In the genomic region with DNA sequence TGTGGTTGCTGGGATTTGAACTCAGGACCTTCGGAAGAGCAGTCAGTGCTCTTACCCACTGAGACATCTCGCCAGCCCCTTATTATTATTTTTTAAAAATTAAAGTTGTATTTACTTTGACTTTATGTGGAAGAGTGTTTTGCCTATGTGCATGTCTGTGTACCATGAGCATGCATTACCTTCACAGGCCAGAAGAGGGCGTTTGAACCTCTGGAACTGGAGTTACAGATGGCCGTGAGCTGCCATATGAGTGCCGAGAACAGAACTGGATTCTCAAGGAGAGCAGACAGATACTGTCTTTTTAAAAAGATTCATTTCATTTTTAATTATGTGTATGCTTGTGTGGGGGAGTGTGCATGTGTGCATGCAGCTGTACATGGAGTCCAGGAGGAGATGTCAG, we compare ENCODE assay signal across 11 mouse cellular contexts. TPM values are rescaled to one million over a fixed set of nuclear protein-coding genes. Genes with fewer than 3 reads are reported as not detected.
A peak's percentile ranks its signal among the peaks of the same experiment; 100 is the strongest.
DNase-seq lines count a peak whose midpoint lies in the region; ATAC-seq and TF ChIP-seq lines count a peak whose summit lies in the region.
"Had no signal": no experiment of that assay in that cellular context is flagged by ENCODE, and none has a peak within 500 bp of the region (broad histone marks: within the 10 kb centered on the region; RNA-seq: fewer than 3 reads in every experiment).

No protein-coding gene starts in this region.

- H3K4me1 ChIP-seq in midbrain, postnatal 0 days (ENCODE audit: insufficient read depth, low read length) = no peaks in the 10 kb centered on the region
- no peaks in the 10 kb centered on the region for H3K4me1 ChIP-seq in midbrain, embryonic 16.5 days (ENCODE audit: control insufficient read depth, insufficient read depth, low read length)
- H3K4me1 ChIP-seq: embryonic facial prominence, embryonic 15.5 days had no signal

- no peaks in the 10 kb centered on the region for H3K9me3 ChIP-seq in midbrain, postnatal 0 days (ENCODE audit: low read length)
- H3K9me3 ChIP-seq in midbrain, embryonic 16.5 days (replicated peaks; ENCODE audit: control insufficient read depth, low read length, poor library complexity, severe bottlenecking) = no peaks in the 10 kb centered on the region
- H3K9me3 ChIP-seq: embryonic facial prominence, embryonic 15.5 days had no signal

- H3K27ac ChIP-seq in gastrocnemius, adult 2 months = no peak overlapping the region
- H3K27ac ChIP-seq in midbrain, postnatal 0 days (ENCODE audit: low read depth, low read length) = no peak overlapping the region
- no peak overlapping the region for H3K27ac ChIP-seq in midbrain, embryonic 16.5 days (ENCODE audit: low read length)
- H3K27ac ChIP-seq: embryonic facial prominence, embryonic 15.5 days had no signal

- ATAC-seq in midbrain, postnatal 0 days (ENCODE audit: low FRiP score) = no peak
- ATAC-seq in midbrain, embryonic 16.5 days = no peak

- no peak overlapping the region for H3K4me2 ChIP-seq in midbrain, postnatal 0 days (ENCODE audit: low read depth, low read length, poor library complexity, severe bottlenecking)
- H3K4me2 ChIP-seq in midbrain, embryonic 16.5 days (ENCODE audit: low read length) = no peak overlapping the region
- H3K4me2 ChIP-seq: embryonic facial prominence, embryonic 15.5 days had no signal

- TF ChIP-seq CTCF in gastrocnemius, adult 2 months (IDR thresholded peaks at IDR 0.05) = peak; percentile 35; the same call in 1 of the 2 replicates
- peak; percentile 39 for TF ChIP-seq CTCF in midbrain, postnatal 0 days (IDR thresholded peaks at IDR 0.05)

- H3K36me3 ChIP-seq in midbrain, postnatal 0 days (ENCODE audit: insufficient read depth, low read length) = no peaks in the 10 kb centered on the region
- H3K36me3 ChIP-seq in midbrain, embryonic 16.5 days (ENCODE audit: control insufficient read depth, insufficient read depth, low read length) = no peaks in the 10 kb centered on the region
- H3K36me3 ChIP-seq: embryonic facial prominence, embryonic 15.5 days had no signal

- no peak overlapping the region for H3K4me3 ChIP-seq in gastrocnemius, adult 2 months
- no peak overlapping the region for H3K4me3 ChIP-seq in midbrain, postnatal 0 days (ENCODE audit: low read depth, low read length)
- H3K4me3 ChIP-seq in midbrain, embryonic 16.5 days (ENCODE audit: low read depth, low read length) = no peak overlapping the region
- H3K4me3 ChIP-seq: embryonic facial prominence, embryonic 15.5 days had no signal

- no peaks in the 10 kb centered on the region for H3K27me3 ChIP-seq in midbrain, postnatal 0 days (ENCODE audit: insufficient read depth, low read length)
- H3K27me3 ChIP-seq in midbrain, embryonic 16.5 days (ENCODE audit: control insufficient read depth, insufficient read depth, low read depth, low read length) = no peaks in the 10 kb centered on the region
- H3K27me3 ChIP-seq: embryonic facial prominence, embryonic 15.5 days had no signal

- no peak overlapping the region for H3K9ac ChIP-seq in midbrain, postnatal 0 days (replicated peaks; ENCODE audit: low read length, poor library complexity, severe bottlenecking)
- H3K9ac ChIP-seq in midbrain, embryonic 16.5 days (ENCODE audit: low read depth, low read length) = no peak overlapping the region
- H3K9ac ChIP-seq: embryonic facial prominence, embryonic 15.5 days had no signal

- no peak for DNase-seq in gastrocnemius, adult 2 months
- no peak for DNase-seq in gastrocnemius, postnatal 36 days
- DNase-seq in midbrain, postnatal 0 days (ENCODE audit: low spot score) = no peak
- DNase-seq in c-Kit-negative CD71-positive TER-119-positive erythroid progenitor cells, embryonic 14.5 days (ENCODE audit: low read depth, low spot score) = peak; percentile 38
- DNase-seq in thymus, postnatal 4 days = peak; percentile 59
- DNase-seq in right cerebral cortex, adult 2 months (ENCODE audit: low spot score in 2 of 2) = no peak
- DNase-seq in frontal cortex, postnatal 10 days (ENCODE audit: low spot score in 2 of 2) = no peak
- DNase-seq: adrenal gland, postnatal 14 days; kidney, postnatal 14 days had no signal

- 71% methylated on average over 5 of the region's 5 CpGs for WGBS in midbrain, postnatal 0 days
- WGBS in midbrain, embryonic 16.5 days = 71% methylated on average over 5 of the region's 5 CpGs

- intact Hi-C loops in gastrocnemius, adult 2 months (cut with DNase I) = no loop called here
- intact Hi-C loops in gastrocnemius, postnatal 36 days (cut with DNase I) = no loop called here

RNA-seq across cellular contexts. Expression of a gene that starts 13.7 kb away (rescaled TPM):
- total RNA-seq in gastrocnemius, adult 2 months (2021) = 1 to 10 TPM; 1.9 to 2.1 TPM
- total RNA-seq in gastrocnemius, postnatal 36 days (2021) = 1 to 10 TPM; 2.0 to 2.4 TPM
- total RNA-seq in midbrain, postnatal 0 days (2014; rRNA removed) = 10.2 and 12.1 TPM in 2 replicates
- polyA plus RNA-seq in midbrain, postnatal 0 days (2015; fragmentation: Nextera tagmentation; extraction: Ambion mirVana) = 12.8 and 14.0 TPM in 2 replicates
- 22.0 and 22.7 TPM in 2 replicates for polyA plus RNA-seq in midbrain, embryonic 16.5 days (2015; fragmentation: Nextera tagmentation; extraction: Ambion mirVana)

RNA-seq across cellular contexts. Expression of a gene that starts 30.7 kb away (rescaled TPM):
- total RNA-seq in gastrocnemius, adult 2 months (2021) = 100 to 1,000 TPM; 393 to 501 TPM
- 100 to 1,000 TPM; 326 to 382 TPM for total RNA-seq in gastrocnemius, postnatal 36 days (2021)
- total RNA-seq in midbrain, postnatal 0 days (2014; rRNA removed) = 941 and 988 TPM in 2 replicates
- polyA plus RNA-seq in midbrain, postnatal 0 days (2015; fragmentation: Nextera tagmentation; extraction: Ambion mirVana) = 310 and 336 TPM in 2 replicates
- polyA plus RNA-seq in midbrain, embryonic 16.5 days (2015; fragmentation: Nextera tagmentation; extraction: Ambion mirVana) = 320 and 367 TPM in 2 replicates

Comparison
In these comparisons a context has a peak if more than half of its experiments do, and no peak if none do; other contexts are left out.
1. DNase-seq: peak in c-Kit-negative CD71-positive TER-119-positive erythroid progenitor cells, embryonic 14.5 days (single experiment) and thymus, postnatal 4 days (single experiment); none in gastrocnemius, adult 2 months (single experiment), gastrocnemius, postnatal 36 days (0 of 2), midbrain, postnatal 0 days (single experiment), right cerebral cortex, adult 2 months (0 of 2) and frontal cortex, postnatal 10 days (0 of 2).